Mouse (Mus musculus) bone marrow, adult 2 months (tissue): ENCODE measurements around the gene Xirp2. TPM values are rescaled to one million over a fixed set of nuclear protein-coding genes. Genes with fewer than 3 reads are reported as not detected.
"Not testable (repeated sequence)": the region's sequence is repeated elsewhere in the genome, so short reads cannot be mapped to it uniquely, and the experiment has no call there.

Source experiments
- H3K27ac ChIP-seq: fragments of 200-500 bp; 2 replicates; pipeline ENCODE4 v1.5.1; 2012; ENCODE audit warnings: low read depth, mild to moderate bottlenecking, control low read depth, inconsistent platforms, low read length; ENCODE audit not compliant: control insufficient read depth, poor library complexity, insufficient read depth
- H3K4me1 ChIP-seq: fragments of 200-500 bp; 2 replicates; pipeline ENCODE4 v1.6.1; 2011; ENCODE audit warnings: low read length; ENCODE audit not compliant: control insufficient read depth, insufficient read depth
- H3K4me3 ChIP-seq: fragments of 200-500 bp; replicated peaks from 2 replicates; pipeline ENCODE3; 2011; ENCODE audit warnings: mild to moderate bottlenecking, low read depth, low read length, control low read depth; ENCODE audit not compliant: control insufficient read depth
- CTCF ChIP-seq: fragments of 200-500 bp; IDR thresholded peaks from 2 replicates; pipeline ENCODE4 v1.5.1; 2011; ENCODE audit warnings: low read length, control low read depth; ENCODE audit not compliant: control insufficient read depth, insufficient read depth
- POLR2A ChIP-seq: fragments of 200-500 bp; IDR thresholded peaks from 2 replicates; pipeline ENCODE4 v1.6.1; 2011; ENCODE audit warnings: low read depth, mild to moderate bottlenecking, control low read depth, low read length, borderline replicate concordance; ENCODE audit not compliant: control insufficient read depth
- WGBS: fragments of 180-500 bp; shearing (Covaris S2); methylation state at CpG from one replicate; pipeline ENCODE4 v1.1.7; 2018; 5-methylcytosine and 5-hydroxymethylcytosine counted together
- polyA plus RNA-seq: library from polyadenylated mRNA; stranded (reverse); fragments of >200 nt; gene quantifications from 2 replicates; pipeline ENCODE4 v1.2.4, GENCODE M21; 2011; ENCODE audit warnings: low replicate concordance; ENCODE audit not compliant: missing spikeins, insufficient read depth, insufficient read length

The Xirp2 gene
- polyA plus RNA-seq, 1 experiment: 0.20 TPM

GRCm38 (mm10) chr2:67467036-67467435 lies 21.2 kb downstream of the Xirp2 start:
- TF ChIP-seq CTCF (no peak), POLR2A (no peak)
- Histone ChIP-seq H3K4me3 (no peak overlapping the region), H3K27ac (no peak overlapping the region), H3K4me1 (no peaks in the 10 kb centered on the region)
- WGBS: 72% methylated on average over 7 of the region's 7 CpGs

- H3K4me1 ChIP-seq, H3K4me3 ChIP-seq, H3K27ac ChIP-seq: not testable (repeated sequence)
- WGBS: 63% methylated on average over 5 of the region's 5 CpGs
Observed at GRCm38 (mm10) chr2:67470030-67470429, 24.2 kb downstream of the Xirp2 start.

GRCm38 (mm10) chr2:67477753-67478152 lies 32.0 kb downstream of the Xirp2 start:
- H3K27ac ChIP-seq: no peak overlapping the region
- WGBS: 18% methylated on average over 6 of the region's 6 CpGs
- no peak overlapping the region for H3K4me3 ChIP-seq
- TF ChIP-seq POLR2A: no peak
- no peak for TF ChIP-seq CTCF
- H3K4me1 ChIP-seq: no peaks in the 10 kb centered on the region

GRCm38 (mm10) chr2:67481051-67481450 lies 35.2 kb downstream of the Xirp2 start:
- no peak overlapping the region for H3K4me3 ChIP-seq
- WGBS: 64% methylated on average over 3 of the region's 3 CpGs
- TF ChIP-seq POLR2A (no peak), CTCF (no peak)
- no peak overlapping the region for H3K27ac ChIP-seq
- H3K4me1 ChIP-seq: no peaks in the 10 kb centered on the region

GRCm38 (mm10) chr2:67486721-67487120 lies 40.9 kb downstream of the Xirp2 start:
- no peak overlapping the region for H3K27ac ChIP-seq
- no peaks in the 10 kb centered on the region for H3K4me1 ChIP-seq
- WGBS: 79% methylated on average over 6 of the region's 6 CpGs
- TF ChIP-seq POLR2A (no peak), CTCF (no peak)
- H3K4me3 ChIP-seq: no peak overlapping the region

GRCm38 (mm10) chr2:67487162-67487561 lies 41.4 kb downstream of the Xirp2 start:
- H3K4me1 ChIP-seq: no peaks in the 10 kb centered on the region
- WGBS: 64% methylated on average over 3 of the region's 3 CpGs
- no peak for TF ChIP-seq CTCF
- no peak for TF ChIP-seq POLR2A
- H3K4me3 ChIP-seq: no peak overlapping the region
- no peak overlapping the region for H3K27ac ChIP-seq

- Histone ChIP-seq H3K4me3 (no peak overlapping the region), H3K27ac (no peak overlapping the region), H3K4me1 (no peaks in the 10 kb centered on the region)
- TF ChIP-seq POLR2A (no peak), CTCF (no peak)
- 80% methylated on average over 11 of the region's 11 CpGs for WGBS
Observed at GRCm38 (mm10) chr2:67488465-67489127, 42.8 kb downstream of the Xirp2 start.

- H3K27ac ChIP-seq: no peak overlapping the region
- WGBS: 76% methylated on average over 8 of the region's 8 CpGs
- no peaks in the 10 kb centered on the region for H3K4me1 ChIP-seq
- TF ChIP-seq CTCF: no peak
- TF ChIP-seq POLR2A: no peak
- H3K4me3 ChIP-seq: no peak overlapping the region
Observed at GRCm38 (mm10) chr2:67489128-67489492, 43.3 kb downstream of the Xirp2 start.

GRCm38 (mm10) chr2:67505457-67505856 lies 59.7 kb downstream of the Xirp2 start:
- WGBS: 58% methylated on average over 2 of the region's 2 CpGs

GRCm38 (mm10) chr2:67516405-67516804 lies 70.6 kb downstream of the Xirp2 start:
- Histone ChIP-seq H3K4me1 (no peaks in the 10 kb centered on the region), H3K4me3 (no peak overlapping the region), H3K27ac (no peak overlapping the region)
- no peak for TF ChIP-seq POLR2A
- no peak for TF ChIP-seq CTCF
- WGBS: 82% methylated on average over 7 of the region's 7 CpGs

More at GRCm38 (mm10) chr2:67505457-67505856, 59.7 kb downstream of the Xirp2 start:
- Histone ChIP-seq H3K4me3 (no peak overlapping the region), H3K4me1 (no peaks in the 10 kb centered on the region), H3K27ac (no peak overlapping the region)
- no peak for TF ChIP-seq CTCF
- TF ChIP-seq POLR2A: no peak
